Mouse (Mus musculus) forebrain, embryonic 13.5 days (tissue): ENCODE data around the gene Gm17654. TPM values are rescaled to one million over a fixed set of nuclear protein-coding genes. Genes with fewer than 3 reads are reported as not detected.
"Not testable (repeated sequence)": the region's sequence is repeated elsewhere in the genome, so short reads cannot be mapped to it uniquely, and the experiment has no call there.

Experiments
- ATAC-seq: fragments of 200-750 bp; cut with Nextera tagmentation; 2 replicates; pipeline ENCODE4 v1.8.0; 2017
- H3K27ac ChIP-seq: fragments of 300-500 bp; sonication (generic); 2 replicates; pipeline ENCODE4 v1.5.1; 2015; ENCODE audit warnings: inconsistent platforms, mild to moderate bottlenecking, moderate library complexity
- H3K27me3 ChIP-seq: fragments of 300-500 bp; sonication (generic); 2 replicates; pipeline ENCODE4 v1.6.1; 2015; ENCODE audit warnings: mild to moderate bottlenecking, inconsistent platforms
- H3K36me3 ChIP-seq: fragments of 300-500 bp; sonication (generic); 2 replicates; pipeline ENCODE4 v1.6.1; 2015; ENCODE audit warnings: mild to moderate bottlenecking, inconsistent platforms; ENCODE audit not compliant: poor library complexity, severe bottlenecking
- H3K4me1 ChIP-seq: fragments of 300-500 bp; sonication (generic); 2 replicates; pipeline ENCODE4 v1.6.1; 2015; ENCODE audit warnings: inconsistent platforms
- H3K4me2 ChIP-seq: fragments of 300-500 bp; sonication (generic); 2 replicates; pipeline ENCODE4 v1.6.1; 2015; ENCODE audit warnings: inconsistent platforms, mild to moderate bottlenecking, moderate library complexity
- H3K4me3 ChIP-seq: fragments of 300-500 bp; sonication (generic); 2 replicates; pipeline ENCODE4 v1.5.1; 2015; ENCODE audit warnings: mild to moderate bottlenecking, inconsistent platforms
- H3K9ac ChIP-seq: fragments of 300-500 bp; sonication (generic); 2 replicates; pipeline ENCODE4 v1.6.1; 2015; ENCODE audit warnings: mild to moderate bottlenecking, inconsistent platforms
- H3K9me3 ChIP-seq: fragments of 300-500 bp; sonication (generic); replicated peaks from 2 replicates; pipeline ENCODE4 v1.6.1; 2016; ENCODE audit warnings: inconsistent platforms
- WGBS: fragments of 180-500 bp; shearing (Covaris S2); methylation state at CpG from one replicate; pipeline ENCODE4 v1.1.7; 2015; 5-methylcytosine and 5-hydroxymethylcytosine counted together
- polyA plus RNA-seq: library from polyadenylated mRNA; unstranded; fragments of >200 nt; fragmentation: Nextera tagmentation; extraction: Ambion mirVana; gene quantifications from 2 replicates; pipeline ENCODE4 v1.2.1, GENCODE M21; 2015

The Gm17654 gene
- polyA plus RNA-seq: not detected in 2 replicates

- H3K4me3 ChIP-seq, H3K4me2 ChIP-seq: not testable (repeated sequence)
These were observed at the start of gene Gm17654 for GRCm38 (mm10) chr14:43579046-43579445. Gm17654 (minus strand) TSS chr14:43579146.

GRCm38 (mm10) chr14:43607913-43608312 is 29.0 kb upstream of the Gm17654 start, which contains the start of gene Gm10375:
Gm10375 (minus strand) TSS chr14:43608013.
- H3K36me3 ChIP-seq, ATAC-seq, H3K4me1 ChIP-seq, H3K9me3 ChIP-seq, H3K4me3 ChIP-seq, H3K27me3 ChIP-seq, H3K27ac ChIP-seq, H3K9ac ChIP-seq, H3K4me2 ChIP-seq: not testable (repeated sequence)

More at GRCm38 (mm10) chr14:43579046-43579445, at the start of gene Gm17654:
- not testable (repeated sequence) for H3K4me1 ChIP-seq, ATAC-seq, H3K27me3 ChIP-seq, H3K9ac ChIP-seq, H3K27ac ChIP-seq, H3K9me3 ChIP-seq, H3K36me3 ChIP-seq
- WGBS: 82% methylated on average over 1 of the region's 2 CpGs

- not testable (repeated sequence) for H3K4me1 ChIP-seq, ATAC-seq, H3K4me2 ChIP-seq, H3K27me3 ChIP-seq, H3K36me3 ChIP-seq, H3K27ac ChIP-seq, H3K4me3 ChIP-seq, H3K9ac ChIP-seq, H3K9me3 ChIP-seq
- WGBS: 86% methylated on average over 4 of the region's 4 CpGs
These were observed 977 bp downstream of the Gm17654 start for GRCm38 (mm10) chr14:43577969-43578368.

GRCm38 (mm10) chr14:43552271-43552670 is 26.7 kb downstream of the Gm17654 start:
- not testable (repeated sequence) for H3K9ac ChIP-seq, H3K4me2 ChIP-seq, H3K27ac ChIP-seq, H3K9me3 ChIP-seq, H3K36me3 ChIP-seq, ATAC-seq, H3K27me3 ChIP-seq, H3K4me1 ChIP-seq, H3K4me3 ChIP-seq
- 86% methylated on average over 2 of the region's 2 CpGs for WGBS

GRCm38 (mm10) chr14:43546281-43546680 is 32.7 kb downstream of the Gm17654 start:
- H3K4me1 ChIP-seq, H3K27me3 ChIP-seq, H3K36me3 ChIP-seq, ATAC-seq, H3K9me3 ChIP-seq, H3K9ac ChIP-seq, H3K4me3 ChIP-seq, H3K4me2 ChIP-seq, H3K27ac ChIP-seq: not testable (repeated sequence)

- not testable (repeated sequence) for H3K4me3 ChIP-seq, H3K4me2 ChIP-seq, H3K4me1 ChIP-seq, H3K36me3 ChIP-seq, ATAC-seq, H3K9me3 ChIP-seq, H3K27me3 ChIP-seq, H3K9ac ChIP-seq, H3K27ac ChIP-seq
- WGBS: 89% methylated on average over 2 of the region's 2 CpGs
These were observed 35.7 kb downstream of the Gm17654 start, which contains the start of gene Gm5799 for GRCm38 (mm10) chr14:43543276-43543675. Gm5799 (plus strand) TSS chr14:43543576.

GRCm38 (mm10) chr14:43538144-43538543 is 40.8 kb downstream of the Gm17654 start:
- H3K4me3 ChIP-seq, H3K27me3 ChIP-seq, H3K36me3 ChIP-seq, H3K27ac ChIP-seq, H3K4me1 ChIP-seq, H3K4me2 ChIP-seq, ATAC-seq, H3K9me3 ChIP-seq, H3K9ac ChIP-seq: not testable (repeated sequence)
- WGBS: 80% methylated on average over 2 of the region's 2 CpGs

GRCm38 (mm10) chr14:43532387-43532786 is 46.6 kb downstream of the Gm17654 start:
- ATAC-seq, H3K4me3 ChIP-seq, H3K27me3 ChIP-seq, H3K27ac ChIP-seq, H3K4me1 ChIP-seq, H3K36me3 ChIP-seq, H3K9ac ChIP-seq, H3K9me3 ChIP-seq, H3K4me2 ChIP-seq: not testable (repeated sequence)
- 58% methylated on average over 6 of the region's 6 CpGs for WGBS

- H3K9ac ChIP-seq, H3K4me1 ChIP-seq, H3K4me3 ChIP-seq, H3K27me3 ChIP-seq, H3K4me2 ChIP-seq, H3K27ac ChIP-seq, H3K36me3 ChIP-seq, H3K9me3 ChIP-seq, ATAC-seq: not testable (repeated sequence)
- WGBS: no CpG with 5 or more reads among the region's 6 CpGs
These were observed 46.9 kb downstream of the Gm17654 start for GRCm38 (mm10) chr14:43532011-43532383.

GRCm38 (mm10) chr14:43531052-43532010 is 47.6 kb downstream of the Gm17654 start:
- not testable (repeated sequence) for ATAC-seq, H3K36me3 ChIP-seq, H3K9me3 ChIP-seq, H3K27me3 ChIP-seq, H3K9ac ChIP-seq, H3K4me3 ChIP-seq, H3K4me2 ChIP-seq, H3K27ac ChIP-seq, H3K4me1 ChIP-seq
- 32% methylated on average over 14 of the region's 15 CpGs for WGBS
